Mouse (Mus musculus): ENCODE results near the gene Btbd9. TPM values are rescaled to one million over a fixed set of nuclear protein-coding genes. Genes with fewer than 3 reads are reported as not detected.

Gene Btbd9
- total and polyA plus RNA-seq, 2 experiments from 2014 or later: 85.5 to 138 TPM

DNA sequence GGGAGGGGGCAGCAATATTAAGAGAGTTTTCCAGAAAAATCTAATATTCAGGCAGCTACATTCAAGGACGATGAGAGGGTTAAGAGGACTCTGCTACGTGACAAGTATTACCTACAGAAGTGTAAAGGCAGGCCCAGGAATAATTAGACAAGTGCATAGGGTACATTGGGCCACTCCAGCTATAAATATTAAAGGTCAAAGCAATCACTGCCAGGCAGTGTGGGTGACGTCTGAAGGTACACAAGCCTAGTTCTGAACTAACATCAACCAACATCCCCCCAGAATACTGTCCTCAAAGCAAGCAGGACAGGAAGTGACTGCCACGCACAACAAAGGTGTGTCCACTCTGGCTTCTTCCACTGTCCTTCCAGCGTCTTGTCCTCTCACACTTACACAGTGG lies 77.5 kb downstream of the Btbd9 start:
- DNase-seq (ENCODE audit: low spot score) (no peak), ATAC-seq (ENCODE audit: low FRiP score) (no peak)
- Histone ChIP-seq H3K9me3 (ENCODE audit: low read length) (no peaks in the 10 kb centered on the region), H3K36me3 (ENCODE audit: insufficient read depth, low read length) (no peaks in the 10 kb centered on the region), H3K4me2 (ENCODE audit: low read depth, low read length, poor library complexity, severe bottlenecking) (no peak overlapping the region), H3K4me1 (ENCODE audit: insufficient read depth, low read length) (no peaks in the 10 kb centered on the region; the same call in 1 of the 2 replicates), H3K27ac (ENCODE audit: low read depth, low read length) (no peak overlapping the region), H3K9ac (replicated peaks; ENCODE audit: low read length, poor library complexity, severe bottlenecking) (no peak overlapping the region), H3K27me3 (ENCODE audit: insufficient read depth, low read length) (no peaks in the 10 kb centered on the region), H3K4me3 (ENCODE audit: low read depth, low read length) (no peak overlapping the region)
- 83% methylated on average over 5 of the region's 5 CpGs for WGBS
- TF ChIP-seq CTCF (IDR thresholded peaks at IDR 0.05): no peak

GRCm38 (mm10) chr17:30498376-30498719 lies 77.9 kb downstream of the Btbd9 start:
- Histone ChIP-seq H3K4me3 (ENCODE audit: low read depth, low read length) (no peak overlapping the region), H3K9me3 (ENCODE audit: low read length) (no peaks in the 10 kb centered on the region), H3K36me3 (ENCODE audit: insufficient read depth, low read length) (no peaks in the 10 kb centered on the region), H3K4me2 (ENCODE audit: low read depth, low read length, poor library complexity, severe bottlenecking) (no peak overlapping the region), H3K9ac (replicated peaks; ENCODE audit: low read length, poor library complexity, severe bottlenecking) (no peak overlapping the region), H3K4me1 (ENCODE audit: insufficient read depth, low read length) (no peaks in the 10 kb centered on the region; the same call in 1 of the 2 replicates), H3K27me3 (ENCODE audit: insufficient read depth, low read length) (no peaks in the 10 kb centered on the region), H3K27ac (ENCODE audit: low read depth, low read length) (no peak overlapping the region)
- 42% methylated on average over 6 of the region's 6 CpGs for WGBS
- ATAC-seq (ENCODE audit: low FRiP score) (no peak), DNase-seq (ENCODE audit: low spot score) (peak; percentile 54)
- no peak for TF ChIP-seq CTCF (IDR thresholded peaks at IDR 0.05)

DNA sequence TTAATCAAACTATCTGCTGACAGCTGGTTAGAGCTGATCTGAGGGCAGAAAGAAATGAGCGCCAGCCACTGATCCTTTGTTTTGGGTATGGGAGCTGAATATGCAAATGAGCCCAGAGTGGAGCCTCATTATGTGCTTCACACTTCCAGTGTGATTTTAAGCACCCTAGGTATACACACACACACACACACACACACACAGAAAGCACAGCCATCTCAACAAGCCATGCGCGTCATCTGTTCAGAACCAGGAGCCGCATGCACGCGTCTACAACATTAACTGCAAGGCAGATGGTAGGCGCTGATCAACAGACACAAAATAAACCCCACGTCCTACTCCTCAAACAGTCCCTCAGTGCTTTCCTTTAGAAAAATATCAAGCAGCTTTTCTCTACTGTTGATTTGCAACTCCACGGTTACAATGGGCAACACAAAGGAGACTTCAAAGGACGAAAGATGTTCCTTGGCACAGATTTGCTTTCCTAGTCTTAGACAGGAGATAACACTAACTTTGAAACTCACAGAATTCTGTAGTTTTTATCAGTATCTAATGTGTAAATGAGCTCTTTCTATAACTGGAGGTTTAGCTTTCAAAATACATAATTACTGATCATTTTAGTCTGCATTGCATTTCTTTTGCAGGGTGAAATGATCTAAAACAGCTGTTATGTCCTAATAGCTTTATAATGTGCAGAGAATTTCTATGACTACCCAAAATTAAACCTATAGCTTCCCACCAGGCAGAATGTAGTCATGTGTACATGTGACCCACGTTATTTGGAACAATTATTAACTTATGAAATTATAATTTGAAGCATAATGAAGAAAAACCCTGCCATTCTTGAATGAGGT lies 78.5 kb downstream of the Btbd9 start:
- 24% methylated on average over 11 of the region's 11 CpGs for WGBS
- Histone ChIP-seq H3K4me1 (ENCODE audit: insufficient read depth, low read length) (no peaks in the 10 kb centered on the region; the same call in 1 of the 2 replicates), H3K4me2 (ENCODE audit: low read depth, low read length, poor library complexity, severe bottlenecking) (no peak overlapping the region), H3K4me3 (ENCODE audit: low read depth, low read length) (no peak overlapping the region), H3K36me3 (ENCODE audit: insufficient read depth, low read length) (no peaks in the 10 kb centered on the region), H3K9ac (replicated peaks; ENCODE audit: low read length, poor library complexity, severe bottlenecking) (no peak overlapping the region), H3K27ac (ENCODE audit: low read depth, low read length) (no peak overlapping the region), H3K9me3 (ENCODE audit: low read length) (no peaks in the 10 kb centered on the region), H3K27me3 (ENCODE audit: insufficient read depth, low read length) (no peaks in the 10 kb centered on the region)
- peak; percentile 64 for DNase-seq (ENCODE audit: low spot score)
- no peak for ATAC-seq (ENCODE audit: low FRiP score)
- no peak for TF ChIP-seq CTCF (IDR thresholded peaks at IDR 0.05)

GRCm38 (mm10) chr17:30495567-30495966 lies 80.7 kb downstream of the Btbd9 start:
- H3K9ac ChIP-seq (replicated peaks; ENCODE audit: low read length, poor library complexity, severe bottlenecking): no peak overlapping the region
- H3K9me3 ChIP-seq (ENCODE audit: low read length): no peaks in the 10 kb centered on the region
- TF ChIP-seq CTCF (IDR thresholded peaks at IDR 0.05): no peak
- no peak overlapping the region for H3K4me2 ChIP-seq (ENCODE audit: low read depth, low read length, poor library complexity, severe bottlenecking)
- no peak for DNase-seq (ENCODE audit: low spot score)
- no peak overlapping the region for H3K27ac ChIP-seq (ENCODE audit: low read depth, low read length)
- H3K36me3 ChIP-seq (ENCODE audit: insufficient read depth, low read length): no peaks in the 10 kb centered on the region
- WGBS: 79% methylated on average over 2 of the region's 2 CpGs
- H3K27me3 ChIP-seq (ENCODE audit: insufficient read depth, low read length): no peaks in the 10 kb centered on the region
- H3K4me1 ChIP-seq (ENCODE audit: insufficient read depth, low read length): no peaks in the 10 kb centered on the region; the same call in 1 of the 2 replicates
- ATAC-seq (ENCODE audit: low FRiP score): no peak
- no peak overlapping the region for H3K4me3 ChIP-seq (ENCODE audit: low read depth, low read length)

- 76% methylated on average over 2 of the region's 2 CpGs for WGBS
- Histone ChIP-seq H3K27me3 (ENCODE audit: insufficient read depth, low read length) (no peaks in the 10 kb centered on the region), H3K9me3 (ENCODE audit: low read length) (no peaks in the 10 kb centered on the region), H3K4me2 (ENCODE audit: low read depth, low read length, poor library complexity, severe bottlenecking) (no peak overlapping the region), H3K9ac (replicated peaks; ENCODE audit: low read length, poor library complexity, severe bottlenecking) (no peak overlapping the region), H3K27ac (ENCODE audit: low read depth, low read length) (no peak overlapping the region), H3K36me3 (ENCODE audit: insufficient read depth, low read length) (no peaks in the 10 kb centered on the region), H3K4me3 (ENCODE audit: low read depth, low read length) (no peak overlapping the region), H3K4me1 (ENCODE audit: insufficient read depth, low read length) (no peaks in the 10 kb centered on the region; the same call in 1 of the 2 replicates)
- no peak for ATAC-seq (ENCODE audit: low FRiP score)
- DNase-seq (ENCODE audit: low spot score): no peak
- TF ChIP-seq CTCF (IDR thresholded peaks at IDR 0.05): no peak
Measured at GRCm38 (mm10) chr17:30495154-30495553, 81.1 kb downstream of the Btbd9 start.

DNA sequence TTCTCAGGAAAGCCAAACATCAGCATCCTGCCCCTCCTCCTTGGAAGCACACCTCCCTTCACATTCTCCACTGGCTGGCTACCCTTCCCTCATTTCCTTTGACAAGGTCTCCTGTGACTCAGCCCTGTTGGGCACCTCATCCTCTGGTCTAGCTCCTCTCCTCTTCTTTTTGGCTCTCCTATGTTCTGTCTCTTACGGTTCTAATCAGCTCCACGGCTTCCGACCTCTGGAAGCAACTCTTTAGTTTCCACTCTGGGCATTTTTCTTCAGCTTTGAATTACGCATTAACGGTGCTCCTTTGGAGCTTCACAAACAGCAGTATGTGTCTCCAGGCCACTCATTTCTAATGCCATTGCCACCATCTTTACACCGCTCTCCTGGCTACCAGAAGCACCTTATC lies 82.8 kb downstream of the Btbd9 start:
- H3K4me1 ChIP-seq (ENCODE audit: insufficient read depth, low read length): no peaks in the 10 kb centered on the region; the same call in 1 of the 2 replicates
- no peaks in the 10 kb centered on the region for H3K36me3 ChIP-seq (ENCODE audit: insufficient read depth, low read length)
- H3K9ac ChIP-seq (replicated peaks; ENCODE audit: low read length, poor library complexity, severe bottlenecking): no peak overlapping the region
- no peak overlapping the region for H3K4me3 ChIP-seq (ENCODE audit: low read depth, low read length)
- no peak overlapping the region for H3K27ac ChIP-seq (ENCODE audit: low read depth, low read length)
- no peaks in the 10 kb centered on the region for H3K9me3 ChIP-seq (ENCODE audit: low read length)
- no peak for ATAC-seq (ENCODE audit: low FRiP score)
- no peak for DNase-seq (ENCODE audit: low spot score)
- no peak for TF ChIP-seq CTCF (IDR thresholded peaks at IDR 0.05)
- no peak overlapping the region for H3K4me2 ChIP-seq (ENCODE audit: low read depth, low read length, poor library complexity, severe bottlenecking)
- 88% methylated on average over 6 of the region's 6 CpGs for WGBS
- no peaks in the 10 kb centered on the region for H3K27me3 ChIP-seq (ENCODE audit: insufficient read depth, low read length)

All from midbrain, postnatal 0 days (tissue).